Mouse (Mus musculus): Measurements from ENCODE around the gene Mapk1ip1l. TPM values are rescaled to one million over a fixed set of nuclear protein-coding genes. Genes with fewer than 3 reads are reported as not detected.
A peak's percentile ranks its signal among the peaks of the same experiment; 100 is the strongest.

Mapk1ip1l gene
- polyA plus RNA-seq, 1 experiment from 2014 or later: 53.8 TPM

- no peak overlapping the region for H3K27ac ChIP-seq (replicated peaks in 1 of 2; ENCODE audit: control insufficient read depth in 1 of 2, insufficient read depth in 1 of 2, low read depth in 2 of 2, low read length in 2 of 2)
- no peaks in the 10 kb centered on the region for H3K27me3 ChIP-seq (ENCODE audit: control insufficient read depth, insufficient read depth, low read length)
- 85% methylated on average over 5 of the region's 5 CpGs for WGBS
- H3K4me3 ChIP-seq (ENCODE audit: control insufficient read depth in 1 of 2, insufficient read depth in 1 of 2, low read depth in 1 of 2, low read length in 2 of 2): no peak overlapping the region
- no peak for ATAC-seq (ENCODE audit: insufficient number of reproducible peaks, insufficient read depth, low FRiP score, low read depth)
- no peak overlapping the region for H3K4me2 ChIP-seq (ENCODE audit: low read length)
- H3K9me3 ChIP-seq (ENCODE audit: control insufficient read depth, low read length): no peaks in the 10 kb centered on the region
- no peak overlapping the region for H3K9ac ChIP-seq (ENCODE audit: low read length)
- H3K4me1 ChIP-seq (ENCODE audit: control insufficient read depth in 2 of 2, insufficient read depth in 2 of 2, low read length in 2 of 2): no peaks in the 10 kb centered on the region; a peak in 2 of 4 replicates
- peaks cover 15% of the 10 kb centered on the region for H3K36me3 ChIP-seq (ENCODE audit: control insufficient read depth, insufficient read depth, low read length)
Measured at GRCm38 (mm10) chr14:47287021-47287420, 11.0 kb upstream of the Mapk1ip1l start.

- 70% methylated on average over 1 of the region's 1 CpGs for WGBS
Measured at GRCm38 (mm10) chr14:47291772-47292171, 6.3 kb upstream of the Mapk1ip1l start.

GRCm38 (mm10) chr14:47294136-47294535 lies 3.9 kb upstream of the Mapk1ip1l start:
- Histone ChIP-seq H3K27me3 (ENCODE audit: control insufficient read depth, insufficient read depth, low read length) (no peaks in the 10 kb centered on the region), H3K9me3 (ENCODE audit: control insufficient read depth, low read length) (no peaks in the 10 kb centered on the region), H3K4me1 (ENCODE audit: control insufficient read depth in 2 of 2, insufficient read depth in 2 of 2, low read length in 2 of 2) (peaks cover 0 to 7% of the 10 kb centered on the region in 2 experiments; a peak in 2 of 4 replicates), H3K27ac (replicated peaks in 1 of 2; ENCODE audit: control insufficient read depth in 1 of 2, insufficient read depth in 1 of 2, low read depth in 2 of 2, low read length in 2 of 2) (no peak overlapping the region), H3K4me2 (ENCODE audit: low read length) (no peak overlapping the region), H3K4me3 (ENCODE audit: control insufficient read depth in 1 of 2, insufficient read depth in 1 of 2, low read depth in 1 of 2, low read length in 2 of 2) (no peak overlapping the region), H3K36me3 (ENCODE audit: control insufficient read depth, insufficient read depth, low read length) (peaks cover 15% of the 10 kb centered on the region), H3K9ac (ENCODE audit: low read length) (no peak overlapping the region)
- no peak for ATAC-seq (ENCODE audit: insufficient number of reproducible peaks, insufficient read depth, low FRiP score, low read depth)
- WGBS: 71% methylated on average over 4 of the region's 4 CpGs

More at GRCm38 (mm10) chr14:47291772-47292171, 6.3 kb upstream of the Mapk1ip1l start:
- H3K36me3 ChIP-seq (ENCODE audit: control insufficient read depth, insufficient read depth, low read length): peaks cover 15% of the 10 kb centered on the region
- no peak for ATAC-seq (ENCODE audit: insufficient number of reproducible peaks, insufficient read depth, low FRiP score, low read depth)
- H3K4me1 ChIP-seq (ENCODE audit: control insufficient read depth in 2 of 2, insufficient read depth in 2 of 2, low read length in 2 of 2): no peaks in the 10 kb centered on the region; a peak in 2 of 4 replicates
- H3K27me3 ChIP-seq (ENCODE audit: control insufficient read depth, insufficient read depth, low read length): no peaks in the 10 kb centered on the region
- no peak overlapping the region for H3K27ac ChIP-seq (replicated peaks in 1 of 2; ENCODE audit: control insufficient read depth in 1 of 2, insufficient read depth in 1 of 2, low read depth in 2 of 2, low read length in 2 of 2)
- H3K4me2 ChIP-seq (ENCODE audit: low read length): no peak overlapping the region
- no peaks in the 10 kb centered on the region for H3K9me3 ChIP-seq (ENCODE audit: control insufficient read depth, low read length)
- no peak overlapping the region for H3K4me3 ChIP-seq (ENCODE audit: control insufficient read depth in 1 of 2, insufficient read depth in 1 of 2, low read depth in 1 of 2, low read length in 2 of 2)
- no peak overlapping the region for H3K9ac ChIP-seq (ENCODE audit: low read length)

GRCm38 (mm10) chr14:47296232-47296631 lies 1.8 kb upstream of the Mapk1ip1l start:
- no peaks in the 10 kb centered on the region for H3K27me3 ChIP-seq (ENCODE audit: control insufficient read depth, insufficient read depth, low read length)
- no peak overlapping the region for H3K4me3 ChIP-seq (ENCODE audit: control insufficient read depth in 1 of 2, insufficient read depth in 1 of 2, low read depth in 1 of 2, low read length in 2 of 2)
- H3K4me1 ChIP-seq (ENCODE audit: control insufficient read depth in 2 of 2, insufficient read depth in 2 of 2, low read length in 2 of 2): peaks cover 2 to 18% of the 10 kb centered on the region in 2 experiments; a peak in 3 of 4 replicates
- WGBS: 55% methylated on average over 2 of the region's 2 CpGs
- H3K27ac ChIP-seq (replicated peaks in 1 of 2; ENCODE audit: control insufficient read depth in 1 of 2, insufficient read depth in 1 of 2, low read depth in 2 of 2, low read length in 2 of 2): no peak overlapping the region
- ATAC-seq (ENCODE audit: insufficient number of reproducible peaks, insufficient read depth, low FRiP score, low read depth): no peak
- no peak overlapping the region for H3K4me2 ChIP-seq (ENCODE audit: low read length)
- H3K9ac ChIP-seq (ENCODE audit: low read length): no peak overlapping the region
- H3K36me3 ChIP-seq (ENCODE audit: control insufficient read depth, insufficient read depth, low read length): peaks cover 4% of the 10 kb centered on the region; the same call in 1 of the 2 replicates
- no peaks in the 10 kb centered on the region for H3K9me3 ChIP-seq (ENCODE audit: control insufficient read depth, low read length)

- Histone ChIP-seq H3K36me3 (ENCODE audit: control insufficient read depth, insufficient read depth, low read length) (peaks cover 6% of the 10 kb centered on the region; the same call in 1 of the 2 replicates), H3K9ac (ENCODE audit: low read length) (peak overlapping the region; percentile 99), H3K4me2 (ENCODE audit: low read length) (peak overlapping the region; percentile 92), H3K4me1 (ENCODE audit: control insufficient read depth in 2 of 2, insufficient read depth in 2 of 2, low read length in 2 of 2) (peaks cover 2 to 22% of the 10 kb centered on the region in 2 experiments; a peak in 3 of 4 replicates), H3K27me3 (ENCODE audit: control insufficient read depth, insufficient read depth, low read length) (no peaks in the 10 kb centered on the region), H3K9me3 (ENCODE audit: control insufficient read depth, low read length) (no peaks in the 10 kb centered on the region), H3K27ac (replicated peaks in 1 of 2; ENCODE audit: control insufficient read depth in 1 of 2, insufficient read depth in 1 of 2, low read depth in 2 of 2, low read length in 2 of 2) (peak overlapping the region; percentile 95 to 97), H3K4me3 (ENCODE audit: control insufficient read depth in 1 of 2, insufficient read depth in 1 of 2, low read depth in 1 of 2, low read length in 2 of 2) (peak overlapping the region; percentile 94 to 99)
- ATAC-seq (ENCODE audit: insufficient number of reproducible peaks, insufficient read depth, low FRiP score, low read depth): peak; percentile 63
- WGBS: 0% methylated on average over 23 of the region's 38 CpGs
Measured at GRCm38 (mm10) chr14:47298408-47298792, 334 bp downstream of the Mapk1ip1l start.

GRCm38 (mm10) chr14:47298819-47299261 lies 774 bp downstream of the Mapk1ip1l start:
- H3K27me3 ChIP-seq (ENCODE audit: control insufficient read depth, insufficient read depth, low read length): no peaks in the 10 kb centered on the region
- H3K9ac ChIP-seq (ENCODE audit: low read length): peak overlapping the region; percentile 99
- 0% methylated on average over 15 of the region's 15 CpGs for whole genome bisulfite sequencing
- no peak for ATAC-seq (ENCODE audit: insufficient number of reproducible peaks, insufficient read depth, low FRiP score, low read depth)
- peak overlapping the region; percentile 92 for H3K4me2 ChIP-seq (ENCODE audit: low read length)
- H3K9me3 ChIP-seq (ENCODE audit: control insufficient read depth, low read length): no peaks in the 10 kb centered on the region
- H3K36me3 ChIP-seq (ENCODE audit: control insufficient read depth, insufficient read depth, low read length): peaks cover 6% of the 10 kb centered on the region; the same call in 1 of the 2 replicates
- H3K27ac ChIP-seq (replicated peaks in 1 of 2; ENCODE audit: control insufficient read depth in 1 of 2, insufficient read depth in 1 of 2, low read depth in 2 of 2, low read length in 2 of 2): peak overlapping the region; percentile 60 to 97
- peak overlapping the region; percentile 94 to 99 for H3K4me3 ChIP-seq (ENCODE audit: control insufficient read depth in 1 of 2, insufficient read depth in 1 of 2, low read depth in 1 of 2, low read length in 2 of 2)
- H3K4me1 ChIP-seq (ENCODE audit: control insufficient read depth in 2 of 2, insufficient read depth in 2 of 2, low read length in 2 of 2): peaks cover 2 to 22% of the 10 kb centered on the region in 2 experiments; a peak in 3 of 4 replicates

- no peak overlapping the region for H3K4me2 ChIP-seq (ENCODE audit: low read length)
- H3K27ac ChIP-seq (replicated peaks in 1 of 2; ENCODE audit: control insufficient read depth in 1 of 2, insufficient read depth in 1 of 2, low read depth in 2 of 2, low read length in 2 of 2): no peak overlapping the region
- H3K4me3 ChIP-seq (ENCODE audit: control insufficient read depth in 1 of 2, insufficient read depth in 1 of 2, low read depth in 1 of 2, low read length in 2 of 2): no peak overlapping the region
- peaks cover 9% of the 10 kb centered on the region; the same call in 1 of the 2 replicates for H3K36me3 ChIP-seq (ENCODE audit: control insufficient read depth, insufficient read depth, low read length)
- no peak overlapping the region for H3K9ac ChIP-seq (ENCODE audit: low read length)
- no peaks in the 10 kb centered on the region for H3K27me3 ChIP-seq (ENCODE audit: control insufficient read depth, insufficient read depth, low read length)
- 81% methylated on average over 14 of the region's 14 CpGs for WGBS
- H3K9me3 ChIP-seq (ENCODE audit: control insufficient read depth, low read length): no peaks in the 10 kb centered on the region
- ATAC-seq (ENCODE audit: insufficient number of reproducible peaks, insufficient read depth, low FRiP score, low read depth): no peak
- peaks cover 2 to 17% of the 10 kb centered on the region in 2 experiments; a peak in 3 of 4 replicates for H3K4me1 ChIP-seq (ENCODE audit: control insufficient read depth in 2 of 2, insufficient read depth in 2 of 2, low read length in 2 of 2)
Measured at GRCm38 (mm10) chr14:47302885-47303680, 5.0 kb downstream of the Mapk1ip1l start.

All from heart, embryonic 14.5 days (tissue).